Mouse (Mus musculus) cerebellum, adult 11 months (tissue): ENCODE measurements around the gene Unc80.

Experiments
- DNase-seq: peaks from one replicate; pipeline ENCODE4 v3.0.0; 2022

Gene Unc80

GRCm38 (mm10) chr1:66467821-66468703, at the start of gene Unc80:
Gene Unc80, plus strand, starts transcription at chr1:66468367.
- DNase-seq: peak; percentile 76

- no peak for DNase-seq
Observed at GRCm38 (mm10) chr1:66426073-66426472, 42.1 kb upstream of the Unc80 start.

GRCm38 (mm10) chr1:66430962-66431361, 37.2 kb upstream of the Unc80 start:
- DNase-seq: no peak

GRCm38 (mm10) chr1:66431472-66431871, 36.7 kb upstream of the Unc80 start:
- no peak for DNase-seq

- no peak for DNase-seq
Observed at GRCm38 (mm10) chr1:66438069-66438468, 30.1 kb upstream of the Unc80 start.

- no peak for DNase-seq
Observed at GRCm38 (mm10) chr1:66442922-66443321, 25.2 kb upstream of the Unc80 start.

GRCm38 (mm10) chr1:66449471-66449870, 18.7 kb upstream of the Unc80 start:
- no peak for DNase-seq

GRCm38 (mm10) chr1:66456580-66456979, 11.6 kb upstream of the Unc80 start:
- DNase-seq: no peak

- no peak for DNase-seq
Observed at GRCm38 (mm10) chr1:66457747-66458146, 10.4 kb upstream of the Unc80 start.

- no peak for DNase-seq
Observed at GRCm38 (mm10) chr1:66459394-66459793, 8.8 kb upstream of the Unc80 start.

- DNase-seq: no peak
Observed at GRCm38 (mm10) chr1:66460850-66461249, 7.3 kb upstream of the Unc80 start.

GRCm38 (mm10) chr1:66468704-66469020, 495 bp downstream of the Unc80 start:
- DNase-seq: peak; percentile 63

- no peak for DNase-seq
Observed at GRCm38 (mm10) chr1:66482751-66483150, 14.6 kb downstream of the Unc80 start.

- DNase-seq: no peak
Observed at GRCm38 (mm10) chr1:66493064-66493463, 24.9 kb downstream of the Unc80 start.

- no peak for DNase-seq
Observed at GRCm38 (mm10) chr1:66495310-66496012, 27.3 kb downstream of the Unc80 start.

GRCm38 (mm10) chr1:66550812-66551211, 82.6 kb downstream of the Unc80 start:
- DNase-seq: peak; percentile 41

- DNase-seq: no peak
Observed at GRCm38 (mm10) chr1:66552396-66552966, 84.3 kb downstream of the Unc80 start.

GRCm38 (mm10) chr1:66561636-66562270, 93.6 kb downstream of the Unc80 start:
- no peak for DNase-seq

GRCm38 (mm10) chr1:66562332-66562731, 94.2 kb downstream of the Unc80 start:
- DNase-seq: no peak

GRCm38 (mm10) chr1:66569736-66570135, 101.6 kb downstream of the Unc80 start:
- DNase-seq: no peak

- DNase-seq: no peak
Observed at GRCm38 (mm10) chr1:66597163-66597788, 129.1 kb downstream of the Unc80 start.

GRCm38 (mm10) chr1:66608304-66608703, 140.1 kb downstream of the Unc80 start:
- no peak for DNase-seq

- no peak for DNase-seq
Observed at GRCm38 (mm10) chr1:66617188-66617587, 149.0 kb downstream of the Unc80 start.
